Mouse (Mus musculus) forebrain, embryonic 14.5 days (tissue): ENCODE data around the gene Ppp1r10. TPM values are rescaled to one million over a fixed set of nuclear protein-coding genes. Genes with fewer than 3 reads are reported as not detected.

Experiments used
- ATAC-seq: fragments of 200-750 bp; cut with Nextera tagmentation; 2 replicates; pipeline ENCODE4 v1.8.0; 2017; ENCODE audit warnings: mild to moderate bottlenecking, moderate library complexity
- DNase-seq: peaks from one replicate; pipeline ENCODE4 v3.0.0-alpha.2; 2015; ENCODE audit warnings: low spot score
- H3K27ac ChIP-seq: fragments of 300-500 bp; sonication (generic); 2 replicates; pipeline ENCODE4 v1.5.1; 2014; ENCODE audit warnings: low read depth, mild to moderate bottlenecking, control low read depth, low read length, moderate library complexity
- H3K27me3 ChIP-seq: fragments of 300-500 bp; sonication (generic); replicated peaks from 2 replicates; pipeline ENCODE4 v1.6.1; 2014; ENCODE audit warnings: low read length, control low read depth, mixed read lengths; ENCODE audit not compliant: control insufficient read depth, insufficient read depth
- H3K36me3 ChIP-seq: fragments of 300-500 bp; sonication (generic); 2 replicates; pipeline ENCODE4 v1.6.1; 2014; ENCODE audit warnings: low read length, control low read depth; ENCODE audit not compliant: control insufficient read depth, insufficient read depth
- H3K4me1 ChIP-seq: fragments of 300-500 bp; sonication (generic); 2 replicates; pipeline ENCODE4 v1.6.1; 2014; ENCODE audit warnings: antibody characterized with exemption, low read length, control low read depth; ENCODE audit not compliant: control insufficient read depth, insufficient read depth
- H3K4me2 ChIP-seq: fragments of 300-500 bp; sonication (generic); 2 replicates; pipeline ENCODE4 v1.6.1; 2014; ENCODE audit warnings: mild to moderate bottlenecking, control low read depth, low read length
- H3K4me3 ChIP-seq: fragments of 300-500 bp; sonication (generic); 2 replicates; pipeline ENCODE4 v1.5.1; 2014; ENCODE audit warnings: low read depth, low read length, control low read depth
- H3K9ac ChIP-seq: fragments of 300-500 bp; sonication (generic); 2 replicates; pipeline ENCODE4 v1.6.1; 2014; ENCODE audit warnings: mild to moderate bottlenecking, low read length, control low read depth, moderate library complexity
- H3K9me3 ChIP-seq: fragments of 300-500 bp; sonication (generic); replicated peaks from 2 replicates; pipeline ENCODE4 v1.6.1; 2016; ENCODE audit warnings: low read length, control low read depth, mixed read lengths; ENCODE audit not compliant: control insufficient read depth
- WGBS: fragments of 180-500 bp; shearing (Covaris S2); extraction: QIAGEN DNeasy Blood & Tissue Kit; methylation state at CpG from one replicate; pipeline ENCODE4 v1.1.7; 2014; 5-methylcytosine and 5-hydroxymethylcytosine counted together
- polyA plus RNA-seq: library from polyadenylated mRNA; unstranded; fragments of >200 nt; fragmentation: Nextera tagmentation; extraction: Ambion mirVana; gene quantifications from 2 replicates; pipeline ENCODE4 v1.2.1, GENCODE M21; 2014

Ppp1r10 gene
- polyA plus RNA-seq, 1 experiment from 2014 or later = 34.9 TPM

GRCm38 (mm10) chr17:35914975-35915374, 1.3 kb upstream of the Ppp1r10 start:
- no peak for ATAC-seq
- Histone ChIP-seq H3K27ac (no peak overlapping the region), H3K4me2 (peak overlapping the region; percentile 87), H3K4me3 (peak overlapping the region; percentile 64; the same call in 1 of the 2 replicates), H3K9ac (no peak overlapping the region), H3K4me1 (peaks cover 13% of the 10 kb centered on the region), H3K27me3 (no peaks in the 10 kb centered on the region), H3K36me3 (peaks cover 17% of the 10 kb centered on the region; the same call in 1 of the 2 replicates), H3K9me3 (no peaks in the 10 kb centered on the region)
- WGBS = 89% methylated on average over 6 of the region's 6 CpGs
- DNase-seq = no peak

- 3% methylated on average over 28 of the region's 28 CpGs for WGBS
- H3K4me2 ChIP-seq = peak overlapping the region; percentile 87
- DNase-seq = no peak
- H3K4me3 ChIP-seq = peak overlapping the region; percentile 64
- peak overlapping the region; percentile 91 for H3K27ac ChIP-seq
- peaks cover 21% of the 10 kb centered on the region for H3K4me1 ChIP-seq
- H3K36me3 ChIP-seq = peaks cover 17% of the 10 kb centered on the region; the same call in 1 of the 2 replicates
- no peaks in the 10 kb centered on the region for H3K27me3 ChIP-seq
- peak overlapping the region; percentile 61 for H3K9ac ChIP-seq
- no peaks in the 10 kb centered on the region for H3K9me3 ChIP-seq
- no peak for ATAC-seq
Measured at GRCm38 (mm10) chr17:35915538-35916296, 517 bp upstream of the Ppp1r10 start.

- H3K36me3 ChIP-seq = peaks cover 13% of the 10 kb centered on the region; the same call in 1 of the 2 replicates
- H3K4me2 ChIP-seq = peak overlapping the region; percentile 87
- peak overlapping the region; percentile 93 for H3K27ac ChIP-seq
- H3K4me3 ChIP-seq = peak overlapping the region; percentile 64
- H3K4me1 ChIP-seq = peaks cover 25% of the 10 kb centered on the region
- WGBS = 0% methylated on average over 8 of the region's 8 CpGs
- no peaks in the 10 kb centered on the region for H3K9me3 ChIP-seq
- H3K9ac ChIP-seq = peak overlapping the region; percentile 96
- H3K27me3 ChIP-seq = no peaks in the 10 kb centered on the region
- no peak for DNase-seq
- no peak for ATAC-seq
Measured at GRCm38 (mm10) chr17:35917143-35917462, 869 bp downstream of the Ppp1r10 start.

GRCm38 (mm10) chr17:35917463-35918251, 1.4 kb downstream of the Ppp1r10 start:
- peak overlapping the region; percentile 87 for H3K4me2 ChIP-seq
- no peaks in the 10 kb centered on the region for H3K27me3 ChIP-seq
- peak; percentile 95 for DNase-seq
- WGBS = under 1% methylated on average over 13 of the region's 13 CpGs
- H3K9ac ChIP-seq = peak overlapping the region; percentile 96
- peak overlapping the region; percentile 64 for H3K4me3 ChIP-seq
- peak; percentile 10 for ATAC-seq
- H3K36me3 ChIP-seq = peaks cover 10% of the 10 kb centered on the region; the same call in 1 of the 2 replicates
- no peaks in the 10 kb centered on the region for H3K9me3 ChIP-seq
- H3K27ac ChIP-seq = peak overlapping the region; percentile 93
- peaks cover 25% of the 10 kb centered on the region for H3K4me1 ChIP-seq

GRCm38 (mm10) chr17:35918276-35919059, 2.2 kb downstream of the Ppp1r10 start:
- peaks cover 9% of the 10 kb centered on the region for H3K36me3 ChIP-seq
- under 1% methylated on average over 11 of the region's 11 CpGs for WGBS
- ATAC-seq = no peak

GRCm38 (mm10) chr17:35919060-35919715, 3.0 kb downstream of the Ppp1r10 start:
- Histone ChIP-seq H3K4me2 (peak overlapping the region; percentile 87), H3K27me3 (no peaks in the 10 kb centered on the region), H3K27ac (peak overlapping the region; percentile 93), H3K4me3 (peak overlapping the region; percentile 64), H3K4me1 (peaks cover 25% of the 10 kb centered on the region), H3K36me3 (peaks cover 16% of the 10 kb centered on the region), H3K9me3 (no peaks in the 10 kb centered on the region), H3K9ac (peak overlapping the region; percentile 96)
- 11% methylated on average over 7 of the region's 7 CpGs for WGBS
- DNase-seq (peak; percentile 99), ATAC-seq (peak; percentile 48)

More at GRCm38 (mm10) chr17:35918276-35919059, 2.2 kb downstream of the Ppp1r10 start:
- Histone ChIP-seq H3K4me1 (peaks cover 25% of the 10 kb centered on the region), H3K9ac (peak overlapping the region; percentile 96), H3K9me3 (no peaks in the 10 kb centered on the region), H3K27ac (peak overlapping the region; percentile 93), H3K4me3 (peak overlapping the region; percentile 64), H3K4me2 (peak overlapping the region; percentile 87), H3K27me3 (no peaks in the 10 kb centered on the region)
- peak; percentile 83 for DNase-seq

GRCm38 (mm10) chr17:35919864-35920301, 3.6 kb downstream of the Ppp1r10 start:
- Histone ChIP-seq H3K4me2 (peak overlapping the region; percentile 87), H3K36me3 (peaks cover 23% of the 10 kb centered on the region), H3K4me3 (peak overlapping the region; percentile 64), H3K27me3 (no peaks in the 10 kb centered on the region), H3K27ac (peak overlapping the region; percentile 93), H3K4me1 (peaks cover 25% of the 10 kb centered on the region), H3K9ac (peak overlapping the region; percentile 73), H3K9me3 (no peaks in the 10 kb centered on the region)
- ATAC-seq (no peak), DNase-seq (no peak)
- 46% methylated on average over 6 of the region's 6 CpGs for WGBS

- no peaks in the 10 kb centered on the region for H3K9me3 ChIP-seq
- peak overlapping the region; percentile 64; the same call in 1 of the 2 replicates for H3K4me3 ChIP-seq
- no peak for ATAC-seq
- no peak for DNase-seq
- peaks cover 28% of the 10 kb centered on the region for H3K36me3 ChIP-seq
- 90% methylated on average over 1 of the region's 1 CpGs for WGBS
- no peaks in the 10 kb centered on the region for H3K27me3 ChIP-seq
- H3K9ac ChIP-seq = peak overlapping the region; percentile 73; the same call in 1 of the 2 replicates
- H3K4me1 ChIP-seq = peaks cover 23% of the 10 kb centered on the region
- H3K4me2 ChIP-seq = peak overlapping the region; percentile 87
- peak overlapping the region; percentile 93; the same call in 1 of the 2 replicates for H3K27ac ChIP-seq
Measured at GRCm38 (mm10) chr17:35920384-35920783, 4.2 kb downstream of the Ppp1r10 start.
